Mouse (Mus musculus) frontal cortex, adult (tissue): ENCODE measurements at regions not wholly inside any gene's neighbourhood (a gene's known extent, or its start where the extent isn't known, plus 50 kb on each side); places are given as distances from the start of the nearest gene placed in this dataset.

Experiments
- ATAC-seq: cut with Nextera tagmentation; 2 replicates; pipeline ENCODE4 v1.9.2; 2017; ENCODE audit warnings: mild to moderate bottlenecking, moderate library complexity, mixed read lengths; ENCODE audit not compliant: low TSS enrichment

- ATAC-seq = no peak
Observed at GRCm38 (mm10) chr17:9764041-9764606, 94.6 kb upstream of the Pabpc6 start.

GRCm38 (mm10) chr17:9763110-9763509 lies 93.6 kb upstream of the Pabpc6 start:
- ATAC-seq = no peak

DNA sequence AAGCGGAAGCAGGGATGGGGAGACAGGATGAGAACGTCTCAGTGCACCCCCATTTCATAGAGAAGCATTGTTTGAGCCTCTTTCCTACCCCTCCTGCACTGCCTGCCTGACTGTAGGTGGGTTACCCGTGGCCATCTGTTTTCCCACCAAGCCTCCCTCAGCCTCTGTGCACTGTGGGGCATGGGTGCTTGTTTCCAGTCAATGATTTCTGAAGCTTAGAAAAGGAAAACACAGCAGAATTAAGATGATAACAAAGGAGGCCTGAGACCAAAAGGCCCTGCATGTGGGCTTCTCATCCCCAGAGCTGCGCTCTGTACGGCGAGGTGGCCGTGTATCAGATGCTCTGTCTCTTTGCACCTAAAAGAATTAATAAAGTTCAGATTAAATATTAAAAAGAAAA lies 92.9 kb upstream of the Pabpc6 start:
- no peak for ATAC-seq

- ATAC-seq = no peak
Observed at GRCm38 (mm10) chr17:9760706-9761059, 91.2 kb upstream of the Pabpc6 start.

DNA sequence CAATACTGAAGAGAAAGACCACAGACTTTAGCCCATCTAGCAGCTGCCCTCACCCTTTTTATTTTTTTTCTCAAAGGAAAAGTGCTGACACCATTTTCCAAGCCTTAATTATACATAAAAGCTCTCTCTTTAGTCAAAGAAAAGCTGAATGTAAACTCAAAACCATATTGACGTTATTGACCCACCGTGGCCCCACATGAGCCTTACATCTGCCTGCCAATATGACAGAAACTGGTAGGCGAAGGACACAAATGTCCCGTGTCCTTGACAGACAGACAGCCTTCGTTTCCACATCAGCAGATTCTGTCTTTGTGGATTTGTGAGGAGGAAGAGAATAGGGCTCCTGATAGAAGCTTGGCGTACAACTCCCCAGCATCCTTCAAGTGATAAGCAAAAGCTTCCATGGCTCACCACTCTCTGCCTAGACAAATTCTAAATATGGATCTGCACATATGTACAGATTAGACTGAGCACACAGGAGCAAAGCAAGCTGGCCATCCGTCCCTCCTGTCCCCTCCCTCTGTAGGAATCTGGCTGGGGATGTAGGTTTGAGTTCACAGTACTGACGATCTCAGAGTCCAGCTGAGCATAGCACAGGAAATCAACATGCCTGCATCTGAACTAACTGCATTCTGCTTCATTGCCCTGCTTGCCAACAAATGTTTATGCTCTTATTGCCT lies 90.6 kb upstream of the Pabpc6 start:
- ATAC-seq = peak; percentile 39; the same call in 1 of the 2 replicates

GRCm38 (mm10) chr17:9759421-9759852 lies 89.9 kb upstream of the Pabpc6 start:
- no peak for ATAC-seq

GRCm38 (mm10) chr17:9757725-9758251 lies 88.3 kb upstream of the Pabpc6 start:
- ATAC-seq = no peak

DNA sequence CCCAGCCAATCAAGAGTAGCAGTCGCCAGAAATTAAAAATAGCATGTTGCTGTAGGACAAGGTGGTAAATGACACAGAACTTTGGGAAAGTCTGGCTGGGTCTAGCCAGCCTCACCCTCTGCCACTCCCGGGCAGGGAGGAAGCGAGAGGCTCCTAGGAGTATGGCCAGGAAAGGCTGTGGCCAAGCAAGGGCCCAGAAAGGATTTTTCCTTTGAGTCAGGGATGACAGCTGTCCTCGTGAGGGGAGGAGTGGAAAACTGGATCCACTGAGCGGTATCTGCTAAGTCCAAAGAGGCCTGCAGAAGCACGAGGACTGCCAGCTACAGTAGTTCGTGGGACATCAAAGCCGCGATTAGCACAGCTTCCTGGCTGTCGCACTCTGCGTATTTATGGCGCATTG lies 87.2 kb upstream of the Pabpc6 start:
- ATAC-seq = no peak

GRCm38 (mm10) chr17:9756196-9756595 lies 86.7 kb upstream of the Pabpc6 start:
- peak; percentile 48; the same call in 1 of the 2 replicates for ATAC-seq

DNA sequence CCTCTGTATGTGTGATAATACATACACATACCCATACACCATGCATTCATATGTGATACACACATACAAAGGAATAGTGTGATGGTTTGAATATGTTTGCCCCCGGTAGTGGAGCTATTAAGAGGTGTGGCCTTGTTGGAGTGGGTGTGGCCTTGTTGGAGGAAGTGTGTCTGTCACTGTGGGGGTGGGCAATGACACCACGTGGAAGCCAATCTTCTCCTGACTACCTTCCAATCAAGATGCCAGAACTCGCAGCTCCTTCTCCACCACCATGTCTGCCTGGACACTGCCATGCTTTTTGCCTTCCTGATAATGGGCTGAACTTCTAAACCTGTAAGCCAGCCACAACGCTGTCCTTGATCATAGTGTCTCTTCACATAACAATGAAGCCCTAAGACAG lies 86.1 kb upstream of the Pabpc6 start:
- ATAC-seq = no peak

DNA sequence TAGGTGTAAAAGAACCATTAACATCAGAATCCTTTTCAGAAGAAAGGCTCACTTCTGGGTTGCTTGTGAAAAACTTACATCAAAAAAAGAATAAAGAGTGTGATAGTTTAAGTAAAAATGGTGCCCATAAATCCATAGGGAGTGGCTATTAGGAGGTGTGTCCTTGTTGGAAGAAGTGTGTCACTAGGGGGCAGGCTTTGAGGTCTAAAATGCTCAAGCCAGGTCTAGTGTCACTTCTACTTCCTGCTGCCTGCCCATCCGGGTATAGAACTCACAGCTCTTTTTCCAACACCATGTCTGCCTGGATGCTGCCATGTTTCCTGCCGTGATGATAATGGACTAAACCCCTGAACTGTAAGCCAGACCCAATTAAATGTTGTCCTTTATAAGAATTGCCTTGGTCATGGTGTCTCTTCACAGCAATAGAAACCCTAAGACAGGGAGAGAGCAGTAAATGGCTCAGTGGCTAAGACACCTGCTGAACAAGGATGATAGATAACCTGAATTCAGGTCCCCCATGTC lies 85.4 kb upstream of the Pabpc6 start:
- no peak for ATAC-seq

- ATAC-seq = no peak
Observed at GRCm38 (mm10) chr17:9752848-9753247, 83.3 kb upstream of the Pabpc6 start.

DNA sequence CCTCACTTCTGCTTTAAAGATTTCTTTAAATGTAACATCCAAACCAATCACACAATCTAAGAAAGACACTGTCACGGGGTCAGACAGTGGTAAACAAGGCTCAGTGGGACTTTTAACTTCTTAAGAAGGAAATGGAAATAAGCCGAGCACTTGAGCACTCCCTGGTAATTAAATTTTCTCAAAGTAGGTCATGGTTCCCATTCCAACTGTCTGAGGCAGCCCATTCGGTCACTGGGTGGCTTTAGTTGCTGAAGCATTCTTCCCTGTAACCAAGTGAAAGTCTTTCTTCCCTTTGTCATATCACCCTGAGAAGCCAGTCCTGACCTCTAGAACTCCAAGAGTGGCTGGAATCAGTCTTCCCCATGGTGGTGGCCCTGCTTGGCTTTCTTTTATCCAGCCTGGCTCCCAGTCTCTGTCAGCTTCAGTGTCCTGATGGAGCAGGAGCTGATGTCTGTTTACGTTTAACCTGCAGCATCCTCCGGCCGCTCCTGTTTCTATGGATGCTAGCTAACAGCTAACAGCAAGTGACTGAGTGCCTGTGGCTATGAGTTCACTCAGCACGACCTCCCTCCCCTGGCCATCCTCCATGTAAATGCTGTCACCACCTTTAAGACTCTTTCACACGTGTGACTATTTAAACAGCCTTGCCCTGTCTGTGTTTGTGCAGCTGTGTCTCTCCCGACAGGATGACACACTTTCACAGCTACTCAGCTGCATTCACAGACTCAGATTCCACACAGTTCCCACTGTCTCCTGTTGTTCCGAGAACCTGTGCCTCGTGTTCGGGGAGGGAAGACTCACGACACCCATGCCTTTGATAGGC lies 82.0 kb upstream of the Pabpc6 start:
- no peak for ATAC-seq

DNA sequence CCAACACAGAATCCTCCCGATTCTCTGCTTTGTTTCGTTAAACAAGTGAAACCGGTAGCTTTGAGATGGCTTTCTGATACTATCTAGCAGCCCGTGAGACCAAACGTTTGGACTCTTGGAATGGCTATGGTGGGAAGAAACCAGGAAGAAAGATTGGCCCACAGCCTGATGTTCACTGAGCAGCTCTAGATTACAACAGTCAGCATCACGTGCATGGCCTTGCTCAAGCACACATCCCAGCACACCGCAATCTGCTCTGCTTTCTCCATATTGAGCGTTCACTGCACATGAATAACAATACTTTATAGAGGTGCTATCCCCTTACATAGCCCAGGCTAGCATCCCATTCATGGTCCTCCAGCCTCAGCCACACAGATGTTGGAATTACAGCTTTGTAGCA lies 80.5 kb upstream of the Pabpc6 start:
- no peak for ATAC-seq

- no peak for ATAC-seq
Observed at GRCm38 (mm10) chr17:9749301-9749700, 79.8 kb upstream of the Pabpc6 start.

- no peak for ATAC-seq
Observed at GRCm38 (mm10) chr17:9747893-9748292, 78.4 kb upstream of the Pabpc6 start.

DNA sequence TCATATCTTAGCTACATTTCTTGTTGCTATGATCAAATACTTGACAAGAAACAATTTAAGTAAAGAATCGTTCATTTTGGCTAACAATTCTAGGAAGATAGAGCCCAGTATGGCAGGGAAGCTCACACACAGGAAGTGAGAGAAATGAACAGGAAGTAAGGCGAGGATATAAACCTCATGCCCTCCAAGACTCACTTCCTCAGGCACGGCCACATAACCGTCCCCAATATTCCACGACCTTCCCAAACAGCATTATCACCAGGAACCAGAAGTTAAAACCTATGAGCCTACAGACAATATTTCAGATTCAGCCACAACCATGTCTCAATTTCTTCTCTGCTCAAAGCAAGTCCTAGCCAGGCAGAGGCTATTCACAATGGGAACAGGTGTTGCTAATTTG lies 73.8 kb upstream of the Pabpc6 start:
- no peak for ATAC-seq

GRCm38 (mm10) chr17:9741321-9741720 lies 71.8 kb upstream of the Pabpc6 start:
- ATAC-seq = no peak

GRCm38 (mm10) chr17:9729020-9729419 lies 59.5 kb upstream of the Pabpc6 start:
- peak; percentile 57; the same call in 1 of the 2 replicates for ATAC-seq

- ATAC-seq = peak; percentile 47; the same call in 1 of the 2 replicates
Observed at GRCm38 (mm10) chr17:9725704-9726469, 56.4 kb upstream of the Pabpc6 start.

GRCm38 (mm10) chr17:9723484-9723883 lies 54.0 kb upstream of the Pabpc6 start:
- no peak for ATAC-seq

DNA sequence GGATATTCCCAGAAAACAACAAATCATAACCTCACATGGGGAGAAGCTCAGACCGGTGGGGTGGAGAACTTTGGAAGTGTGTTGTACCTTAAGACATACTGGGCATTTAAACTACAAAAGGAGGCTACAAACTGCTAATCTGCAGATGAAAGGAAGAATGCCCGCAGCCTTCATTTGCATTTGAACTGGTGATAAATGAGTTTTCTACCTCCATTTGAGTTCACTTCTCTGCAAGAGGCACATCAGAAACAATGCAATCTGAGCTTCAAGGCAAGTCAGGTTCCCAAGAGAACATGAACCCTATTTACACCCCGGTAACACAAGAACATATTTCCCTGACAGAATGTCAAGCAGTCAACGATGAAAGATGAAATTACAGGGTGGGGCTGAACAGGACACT lies 53.2 kb upstream of the Pabpc6 start:
- ATAC-seq = no peak
